Mouse (Mus musculus): ENCODE measurements around the gene Gm3839.
"Not testable (repeated sequence)": the region's sequence is repeated elsewhere in the genome, so short reads cannot be mapped to it uniquely, and the experiment has no call there.

Gm3839 gene

DNA sequence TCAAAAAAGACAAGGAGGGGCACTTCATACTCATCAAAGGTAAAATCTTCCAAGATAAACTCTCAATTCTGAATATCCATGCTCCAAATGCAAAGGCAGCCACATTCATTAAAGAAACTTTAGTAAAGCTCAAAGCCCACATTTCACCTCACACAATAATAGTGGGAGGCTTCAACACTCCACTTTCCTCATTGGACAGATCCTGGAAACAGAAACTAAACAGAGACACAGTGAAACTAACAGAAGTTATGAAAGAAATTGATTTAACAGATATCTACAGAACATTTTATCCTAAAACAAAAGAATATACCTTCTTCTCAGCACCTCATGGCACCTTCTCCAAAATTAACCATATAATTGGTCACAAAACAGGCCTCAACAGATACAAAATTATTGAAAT, at the start of gene Gm3839:
Gene Gm3839, minus strand, starts transcription at position 101 of the 400 bp plus-strand sequence.
- in situ Hi-C loops (cut with MboI, MseI), result not testable (repeated sequence)

DNA sequence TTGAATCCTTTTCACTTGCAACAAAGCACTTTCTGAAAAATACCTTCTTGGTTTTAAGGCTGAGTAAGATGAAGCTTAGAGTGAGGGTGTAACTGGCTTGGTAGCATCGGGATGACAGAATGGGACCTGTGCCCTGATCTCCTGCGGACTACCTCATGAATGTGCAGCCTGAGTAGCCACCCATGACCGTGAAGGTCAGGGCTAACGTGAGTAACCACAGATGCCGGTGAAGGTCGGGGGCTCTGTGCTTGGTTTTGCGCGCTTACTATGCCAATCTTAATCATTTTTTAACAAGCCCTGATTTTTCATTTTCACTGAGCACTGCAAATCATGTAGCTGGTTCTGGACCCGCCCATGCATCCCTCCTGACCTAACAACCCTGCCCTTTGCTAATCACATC, 49.1 kb upstream of the Gm3839 start:
- in situ Hi-C loops (cut with MboI, MseI), result no loop called here

DNA sequence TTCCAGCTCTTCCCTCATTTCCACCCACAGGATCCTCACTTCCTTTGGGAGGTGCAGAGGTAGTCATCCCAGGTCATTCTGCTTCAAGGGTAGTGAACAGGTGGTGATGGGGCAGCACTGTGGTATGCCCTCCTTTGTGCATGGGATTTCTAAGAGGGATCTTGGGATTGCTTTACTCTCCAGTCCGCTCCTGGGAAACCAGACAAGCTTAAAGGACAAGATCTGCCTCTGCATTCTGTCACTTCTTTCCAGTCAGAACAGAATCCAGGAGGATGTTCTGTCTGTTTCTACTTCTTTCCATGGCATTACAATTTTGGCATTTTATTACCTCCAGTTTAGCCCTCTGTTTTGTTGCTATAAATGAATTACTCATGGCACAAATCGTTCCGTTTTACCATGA, 21.3 kb upstream of the Gm3839 start:
- in situ Hi-C loops (cut with MboI, MseI), result loop anchor here (10.0 kb wide), 1 partner anchor 707 kb away; no protein-coding TSS in a partner anchor

DNA sequence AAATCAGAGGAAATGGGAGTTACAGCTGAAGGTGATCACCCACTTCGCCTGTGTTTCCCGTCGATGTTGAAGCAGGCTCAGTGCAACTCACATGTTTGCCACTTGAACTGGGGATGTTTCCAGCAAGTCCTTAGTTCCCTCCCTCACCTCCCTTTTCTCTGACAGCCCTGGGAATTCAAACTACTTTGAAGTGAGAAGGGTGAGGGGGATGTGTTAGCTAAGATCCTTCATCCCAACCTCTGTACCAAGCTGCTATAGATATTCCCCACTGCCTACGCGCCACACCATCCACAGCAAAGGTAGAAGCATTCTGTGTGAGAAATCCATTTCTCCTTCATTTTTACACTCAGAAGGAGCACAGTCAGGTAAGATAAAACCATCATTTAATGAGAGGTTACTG, 18.7 kb upstream of the Gm3839 start:
- in situ Hi-C loops (cut with MboI, MseI), result loop anchor here (10.0 kb wide), 1 partner anchor 710 kb away; no protein-coding TSS in a partner anchor

DNA sequence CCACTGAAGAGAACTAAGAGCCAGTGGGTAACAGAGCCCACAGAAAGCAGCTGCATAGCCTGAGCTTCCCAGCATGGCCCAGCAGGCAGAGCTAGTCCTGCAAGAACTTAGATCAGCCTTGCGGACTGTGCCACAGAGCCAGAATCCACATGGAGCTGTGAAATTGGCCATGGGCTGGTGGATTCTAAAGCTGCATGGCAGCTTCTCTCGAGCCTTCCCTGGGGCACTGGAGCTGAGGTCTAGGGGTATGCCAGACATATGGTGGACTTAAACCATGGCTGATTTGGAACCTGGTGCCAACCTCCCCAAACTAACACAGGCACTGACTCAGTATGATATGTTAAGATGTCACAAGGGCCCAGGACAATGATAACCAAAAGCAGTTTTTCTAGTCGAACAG, 10.4 kb downstream of the Gm3839 start:
- in situ Hi-C loops (cut with MboI, MseI), result no loop called here

DNA sequence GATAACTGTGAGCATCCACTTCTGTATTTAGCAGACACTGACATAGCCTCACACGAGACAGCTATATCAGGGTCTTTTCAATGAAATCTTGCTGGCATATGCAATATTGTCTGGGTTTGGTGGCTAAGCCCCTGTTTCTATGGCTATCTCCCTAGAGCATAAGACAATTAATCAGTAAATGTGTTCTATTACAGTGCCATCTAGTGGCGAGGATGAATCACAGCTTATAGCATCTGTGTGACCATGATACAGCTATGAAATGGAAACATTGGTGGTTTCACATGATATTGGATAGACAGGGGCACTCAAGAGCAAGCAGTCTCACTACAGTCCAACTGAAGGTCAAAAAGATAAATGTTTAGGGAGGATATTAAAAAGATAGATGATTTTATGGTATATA, 26.5 kb downstream of the Gm3839 start:
- in situ Hi-C loops (cut with MboI, MseI), result loop anchor here (10.0 kb wide), 1 partner anchor 1675 kb away; no protein-coding TSS in a partner anchor

DNA sequence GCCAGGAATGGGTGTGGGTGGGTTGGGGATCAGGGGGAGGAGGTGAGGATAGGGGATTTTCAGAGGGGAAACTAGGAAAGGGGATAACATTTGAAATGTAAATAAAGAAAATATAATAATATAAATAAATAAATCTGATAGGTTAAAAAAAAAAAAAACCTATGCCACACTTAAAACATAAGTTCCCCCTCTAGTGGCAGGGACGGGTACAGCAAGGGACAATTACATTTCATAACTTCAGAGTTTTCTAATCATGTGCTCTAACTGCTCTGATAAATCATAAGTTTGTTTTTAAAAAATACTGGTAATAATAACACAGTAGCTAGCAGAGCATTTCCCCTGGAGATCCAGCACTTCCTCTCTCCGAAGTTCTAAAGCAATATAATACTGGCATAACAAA, 49.4 kb downstream of the Gm3839 start:
- in situ Hi-C loops (cut with MboI, MseI), result no loop called here

DNA sequence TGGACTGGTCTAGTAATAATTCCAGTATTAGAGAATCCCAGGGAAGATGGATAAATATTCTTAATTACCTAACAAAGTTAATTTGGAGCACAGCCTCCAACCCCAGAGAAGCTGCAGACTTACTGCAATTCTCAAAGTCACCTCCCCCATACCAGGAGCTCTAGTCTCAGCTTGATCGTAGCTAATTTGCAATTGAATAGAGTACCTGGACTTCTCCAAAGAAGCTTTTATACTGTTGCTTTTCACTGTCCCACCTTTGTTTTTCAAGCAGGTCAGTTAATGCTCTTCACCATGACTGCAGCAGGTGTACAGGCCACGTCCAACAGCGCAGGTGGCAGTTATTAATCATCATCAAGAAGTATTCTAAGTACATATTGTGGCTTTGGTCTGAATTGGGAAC, 68.6 kb downstream of the Gm3839 start:
- in situ Hi-C loops (cut with MboI, MseI), result not testable (repeated sequence)

DNA sequence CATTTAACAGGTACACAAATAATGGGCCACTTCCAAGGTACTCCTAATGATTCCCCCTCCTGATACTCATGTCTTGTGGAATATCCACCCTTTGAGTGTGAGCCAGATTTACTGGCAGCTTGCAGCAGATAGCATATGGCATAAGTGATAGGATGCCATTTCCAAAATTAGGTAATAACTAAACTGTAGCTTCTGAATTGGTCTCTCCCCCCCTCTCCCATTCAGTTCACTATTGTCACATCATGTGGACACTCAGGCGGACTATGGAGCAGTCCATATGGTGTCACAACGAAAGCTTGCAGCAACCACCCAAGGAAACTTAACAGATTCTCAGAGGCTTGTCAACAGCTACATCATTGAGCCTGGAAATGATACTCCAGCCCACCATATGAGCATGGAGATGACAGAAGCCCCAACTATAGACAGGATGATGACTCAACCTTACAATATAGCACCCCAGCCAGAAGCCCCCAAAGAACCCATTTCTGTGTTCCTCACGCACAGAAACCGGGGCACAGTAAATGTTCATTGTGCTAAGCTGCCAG, 99.3 kb downstream of the Gm3839 start:
- in situ Hi-C loops (cut with MboI, MseI), result loop anchor here (25.0 kb wide), 1 partner anchor 880 kb away; no protein-coding TSS in a partner anchor

DNA sequence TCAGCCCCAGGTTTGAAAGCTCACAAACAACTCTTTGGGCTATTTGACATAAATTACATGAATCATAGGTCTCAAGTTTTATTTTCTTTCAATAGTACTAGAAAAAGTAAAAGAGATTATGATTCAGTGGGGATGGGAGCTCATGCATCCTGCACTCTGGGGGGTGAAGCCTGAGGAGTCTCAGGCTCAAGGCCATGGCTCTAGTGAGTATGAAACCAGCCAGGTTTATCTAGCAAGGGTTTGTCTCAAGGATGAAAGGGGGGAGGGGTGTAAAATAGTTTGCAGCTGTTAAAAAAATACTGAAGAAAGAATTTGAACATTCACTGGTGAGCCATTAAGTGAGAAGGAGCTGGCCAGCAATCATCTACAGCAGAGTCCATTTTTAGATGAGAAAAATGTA, 108.5 kb downstream of the Gm3839 start:
- in situ Hi-C loops (cut with MboI, MseI), result no loop called here

DNA sequence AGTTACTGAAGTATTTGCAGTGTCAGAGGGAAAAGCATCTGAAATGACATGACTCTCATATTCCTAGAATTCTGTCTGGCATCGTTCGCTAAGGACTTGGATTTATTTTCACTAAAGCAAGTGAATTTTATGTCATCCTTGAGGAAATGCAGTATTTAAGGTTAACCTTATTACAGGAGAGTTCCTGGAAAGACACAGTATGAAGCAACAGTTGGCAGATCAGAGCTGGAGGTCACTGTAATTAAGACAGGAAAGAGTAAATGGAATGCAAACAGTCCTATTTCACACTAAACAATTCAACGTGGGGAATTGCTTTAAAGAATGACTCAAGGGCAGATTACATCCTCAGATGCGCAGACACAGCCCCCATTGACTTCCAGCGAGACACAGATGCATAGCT, 112.0 kb downstream of the Gm3839 start:
- in situ Hi-C loops (cut with MboI, MseI), result no loop called here

DNA sequence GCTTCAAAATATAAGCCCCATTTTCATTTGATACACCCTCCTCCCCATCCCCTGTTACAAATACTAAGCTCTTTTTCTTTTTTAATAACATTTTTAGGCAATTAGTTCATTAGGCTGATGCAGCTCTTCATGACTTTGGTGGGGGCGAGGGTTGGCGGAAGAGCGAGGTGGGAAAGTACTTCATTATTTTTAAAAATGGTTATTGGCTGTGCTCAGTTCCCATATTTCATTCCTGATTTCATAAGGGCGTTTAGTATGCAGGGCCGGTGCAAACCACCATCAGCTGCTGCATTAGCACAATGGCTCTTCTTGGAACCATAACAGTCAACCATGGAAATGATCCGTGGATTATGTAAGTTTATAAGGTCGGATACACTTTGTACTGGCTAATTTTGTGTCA, 124.4 kb downstream of the Gm3839 start:
- in situ Hi-C loops (cut with MboI, MseI), result no loop called here

All from T-helper 2 cell (primary cell).